Mouse (Mus musculus): ENCODE data around the gene Sec23ip. TPM values are rescaled to one million over a fixed set of nuclear protein-coding genes. Genes with fewer than 3 reads are reported as not detected.

The Sec23ip gene
- polyA plus RNA-seq, 1 experiment from 2014 or later = 32.2 TPM

Small RNA genes lying within 50 kb of the gene (microRNA-seq; reads per million reads assigned to microRNA genes)
- not detected for gene Gm25778

Other genes with a start within 250 kb of the Sec23ip start
- gene Bag3, start 221.3 kb upstream of the Sec23ip start, polyA plus RNA-seq (2014; fragmentation: Nextera tagmentation; extraction: Ambion mirVana) = 24.5 and 26.9 TPM in 2 replicates
- gene Inpp5f, start 133.6 kb upstream of the Sec23ip start, polyA plus RNA-seq (2014; fragmentation: Nextera tagmentation; extraction: Ambion mirVana) = 15.6 and 17.3 TPM in 2 replicates
- 47.1 and 48.1 TPM in 2 replicates for gene Mcmbp, start 4.4 kb upstream of the Sec23ip start, polyA plus RNA-seq (2014; fragmentation: Nextera tagmentation; extraction: Ambion mirVana)

Data from heart, embryonic 14.5 days (tissue).